Mouse (Mus musculus): ENCODE results near the gene Ift46. TPM values are rescaled to one million over a fixed set of nuclear protein-coding genes. Genes with fewer than 3 reads are reported as not detected.

The Ift46 gene
- polyA plus RNA-seq, 1 experiment from 2014 or later = 154 TPM

DNA sequence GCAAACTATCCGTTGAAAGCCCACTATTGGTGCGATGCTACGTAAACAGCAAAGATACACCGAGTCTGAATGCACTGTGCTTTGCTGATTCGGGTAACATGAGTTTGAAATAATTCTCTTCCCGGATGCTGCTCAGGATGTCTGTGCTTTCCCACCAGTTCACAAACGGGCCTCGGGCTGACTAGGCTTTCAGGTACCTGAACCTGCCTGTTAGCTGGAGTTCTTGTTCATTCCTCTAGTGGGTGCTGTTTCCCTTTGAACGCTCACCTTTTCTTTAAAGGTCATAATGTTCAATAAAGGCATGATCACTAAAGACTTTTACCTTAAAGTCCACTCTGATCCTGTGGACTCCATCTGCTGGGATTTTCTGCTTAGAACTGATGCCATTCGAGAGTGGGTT, 73.5 kb downstream of the Ift46 start:
- H3K36me3 ChIP-seq (ENCODE audit: control insufficient read depth, insufficient read depth, low read length) = peaks cover 18% of the 10 kb centered on the region
- DNase-seq (ENCODE audit: low spot score) = no peak
- WGBS = 91% methylated on average over 10 of the region's 10 CpGs
- H3K9me3 ChIP-seq (ENCODE audit: control insufficient read depth, low read length) = no peaks in the 10 kb centered on the region
- no peaks in the 10 kb centered on the region for H3K27me3 ChIP-seq (ENCODE audit: control insufficient read depth, insufficient read depth, low read length)
- no peak overlapping the region for H3K4me2 ChIP-seq (replicated peaks; ENCODE audit: low read depth, low read length)
- ATAC-seq (ENCODE audit: low FRiP score) = no peak
- no peak overlapping the region for H3K9ac ChIP-seq (ENCODE audit: low read depth, low read length)
- H3K4me3 ChIP-seq (ENCODE audit: low read depth, low read length) = no peak overlapping the region
- H3K4me1 ChIP-seq (replicated peaks; ENCODE audit: control insufficient read depth, insufficient read depth, low read length) = no peaks in the 10 kb centered on the region
- no peak overlapping the region for H3K27ac ChIP-seq (ENCODE audit: low read depth, low read length)

Other genes starting within 250 kb of the Ift46 start
- gene Cxcr5, start 206.0 kb upstream of the Ift46 start, polyA plus RNA-seq (2014; fragmentation: Nextera tagmentation; extraction: Ambion mirVana) = 0.11 and 0.48 TPM in 2 replicates
- 16.0 and 32.7 TPM in 2 replicates for gene Ddx6, start 163.0 kb upstream of the Ift46 start, polyA plus RNA-seq (2014; fragmentation: Nextera tagmentation; extraction: Ambion mirVana)
- gene Treh, start 94.7 kb upstream of the Ift46 start, polyA plus RNA-seq (2014; fragmentation: Nextera tagmentation; extraction: Ambion mirVana) = not detected in 2 replicates
- gene Phldb1, start 32.7 kb upstream of the Ift46 start, polyA plus RNA-seq (2014; fragmentation: Nextera tagmentation; extraction: Ambion mirVana) = 36.0 and 36.3 TPM in 2 replicates
- gene Arcn1, start 63 bp upstream of the Ift46 start, polyA plus RNA-seq (2014; fragmentation: Nextera tagmentation; extraction: Ambion mirVana) = 198 and 204 TPM in 2 replicates
- gene Tmem25, start 31.4 kb downstream of the Ift46 start, polyA plus RNA-seq (2014; fragmentation: Nextera tagmentation; extraction: Ambion mirVana) = 2.5 and 3.6 TPM in 2 replicates
- gene Ttc36, start 35.2 kb downstream of the Ift46 start, polyA plus RNA-seq (2014; fragmentation: Nextera tagmentation; extraction: Ambion mirVana) = not detected in 2 replicates
- 17.3 and 26.2 TPM in 2 replicates for gene Kmt2a, start 113.4 kb downstream of the Ift46 start, polyA plus RNA-seq (2014; fragmentation: Nextera tagmentation; extraction: Ambion mirVana)
- 592 and 606 TPM in 2 replicates for gene Atp5l, start 152.8 kb downstream of the Ift46 start, polyA plus RNA-seq (2014; fragmentation: Nextera tagmentation; extraction: Ambion mirVana)
- 36.4 and 47.3 TPM in 2 replicates for gene Ube4a, start 197.7 kb downstream of the Ift46 start, polyA plus RNA-seq (2014; fragmentation: Nextera tagmentation; extraction: Ambion mirVana)
- not detected in 2 replicates for gene Cd3g, start 212.5 kb downstream of the Ift46 start, polyA plus RNA-seq (2014; fragmentation: Nextera tagmentation; extraction: Ambion mirVana)
- gene Cd3d, start 213.9 kb downstream of the Ift46 start, polyA plus RNA-seq (2014; fragmentation: Nextera tagmentation; extraction: Ambion mirVana) = not detected in 2 replicates
- not detected in 2 replicates for gene Cd3e, start 241.7 kb downstream of the Ift46 start, polyA plus RNA-seq (2014; fragmentation: Nextera tagmentation; extraction: Ambion mirVana)

Measured in hindbrain, embryonic 11.5 days (tissue).